In genomic region chr19:46988231-46989087, GRCm38 (mm10) we compare ENCODE assay signal across 8 mouse cellular contexts. TPM values are rescaled to one million over a fixed set of nuclear protein-coding genes. Genes with fewer than 3 reads are reported as not detected.
DNase-seq lines count a peak whose midpoint lies in the region; ATAC-seq and TF ChIP-seq lines count a peak whose summit lies in the region.

No protein-coding gene starts in this region.

- TF ChIP-seq POLR2A in bone marrow, adult 2 months (IDR thresholded peaks at IDR 0.05; ENCODE audit: borderline replicate concordance, control insufficient read depth, low read depth, low read length) = no peak

- in situ Hi-C loops in ES-E14 (cut with MboI; ENCODE audit: low sequenced_read_pairs in 2 of 2, unreplicated experiment in 2 of 2) = loop anchor here in 1 of 2 experiments (10.0 kb wide), 1 partner anchor 224 kb away; the partner anchor contains the start of gene Cnnm2

- no peak for TF ChIP-seq CTCF in bone marrow, adult 2 months (IDR thresholded peaks at IDR 0.05; ENCODE audit: control insufficient read depth, insufficient read depth, low read length)

- H3K27ac ChIP-seq in ES-E14 (ENCODE audit: insufficient read depth, low read depth, low read length, poor library complexity, severe bottlenecking) (peak overlapping the region; percentile 54), macrophage (peak overlapping the region; percentile 85)
- H3K27ac ChIP-seq in bone marrow, adult 2 months (ENCODE audit: control insufficient read depth, insufficient read depth, low read depth, low read length, poor library complexity) = peak overlapping the region; percentile 91
- H3K27ac ChIP-seq in kidney, embryonic 15.5 days = peak overlapping the region; percentile 93

- no peaks in the 10 kb centered on the region for H3K9me3 ChIP-seq in ES-E14 (ENCODE audit: control insufficient read depth, insufficient read depth, low read depth, low read length)
- H3K9me3 ChIP-seq in kidney, embryonic 15.5 days (replicated peaks) = no peaks in the 10 kb centered on the region

- H3K27me3 ChIP-seq in kidney, embryonic 15.5 days = no peaks in the 10 kb centered on the region

- H3K9ac ChIP-seq in ES-E14 (ENCODE audit: insufficient read depth, low read depth, low read length, poor library complexity, severe bottlenecking) = peak overlapping the region; percentile 4; the same call in 1 of the 2 replicates
- H3K9ac ChIP-seq in kidney, embryonic 15.5 days = no peak overlapping the region

- 8% methylated on average over 16 of the region's 16 CpGs for WGBS in bone marrow, adult 2 months
- 29% methylated on average over 16 of the region's 16 CpGs for WGBS in kidney, embryonic 15.5 days
- 26% methylated on average over 16 of the region's 16 CpGs for WGBS in macrophage (ENCODE audit: missing documents)

- DNase-seq in ES-E14 (ENCODE audit: low read depth, low spot score) = no peak
- DNase-seq in frontal cortex, adult 2 months (ENCODE audit: extremely low spot score in 1 of 2, low spot score in 1 of 2) = no peak
- DNase-seq in left cerebral cortex, adult 18-20 months (ENCODE audit: low spot score in 2 of 2) = no peak
- DNase-seq in retina, postnatal 1 day = no peak
- no peak for DNase-seq in heart, adult 11 months

- H3K4me1 ChIP-seq in ES-E14 (ENCODE audit: control insufficient read depth in 2 of 2, insufficient read depth in 2 of 2, low read length in 2 of 2, poor library complexity in 1 of 2) = peaks cover 7 to 28% of the 10 kb centered on the region in 2 experiments; a peak in 3 of 4 replicates
- peaks cover 12% of the 10 kb centered on the region for H3K4me1 ChIP-seq in bone marrow, adult 2 months (ENCODE audit: control insufficient read depth, insufficient read depth, low read length)
- peaks cover 51% of the 10 kb centered on the region for H3K4me1 ChIP-seq in kidney, embryonic 15.5 days

- H3K79me2 ChIP-seq in macrophage (ENCODE audit: inconsistent target) = no peaks in the 10 kb centered on the region

- ATAC-seq in kidney, embryonic 15.5 days (replicated peaks; ENCODE audit: low FRiP score) = peak; percentile 93

- H3K36me3 ChIP-seq in ES-E14 (ENCODE audit: control insufficient read depth, insufficient read depth, low read length, poor library complexity, severe bottlenecking) (no peaks in the 10 kb centered on the region), macrophage (ENCODE audit: inconsistent target) (no peaks in the 10 kb centered on the region)
- no peaks in the 10 kb centered on the region for H3K36me3 ChIP-seq in kidney, embryonic 15.5 days

- H3K4me2 ChIP-seq in kidney, embryonic 15.5 days = peak overlapping the region; percentile 26

- peak overlapping the region; percentile 1 to 2; a peak in 1 of 4 replicates for H3K4me3 ChIP-seq in ES-E14 (ENCODE audit: insufficient read depth in 1 of 2, low read depth in 1 of 2, low read length in 2 of 2, poor library complexity in 1 of 2, severe bottlenecking in 1 of 2)
- peak overlapping the region; percentile 49 for H3K4me3 ChIP-seq in bone marrow, adult 2 months (replicated peaks; ENCODE audit: control insufficient read depth, low read depth, low read length)
- no peak overlapping the region for H3K4me3 ChIP-seq in kidney, embryonic 15.5 days (replicated peaks)
- H3K4me3 ChIP-seq in macrophage (ENCODE audit: inconsistent target) = peak overlapping the region; percentile 14

TF ChIP-seq in ES-E14, 5 proteins besides CTCF, POLR2A, EP300 and RAD21:
- TF ChIP-seq MAFK (IDR thresholded peaks at IDR 0.05; ENCODE audit: insufficient read depth, low read depth, low read length) (peak; percentile 78), HCFC1 (IDR thresholded peaks at IDR 0.05; ENCODE audit: borderline replicate concordance, insufficient read depth, low read length) (no peak), ZC3H11A (IDR thresholded peaks at IDR 0.05; ENCODE audit: borderline replicate concordance, low read depth, low read length) (no peak), ZNF384 (IDR thresholded peaks at IDR 0.05; ENCODE audit: low read depth, low read length) (no peak), CHD2 (IDR thresholded peaks at IDR 0.05; ENCODE audit: low read depth, low read length) (no peak)

RNA-seq across cellular contexts. Expression of gene Ina, which starts 26.0 kb away (rescaled TPM):
- total RNA-seq in ES-E14 (2012; rRNA removed) = 9.8 and 18.4 TPM in 2 replicates
- polyA plus RNA-seq in bone marrow, adult 2 months (2011; ENCODE audit: insufficient read depth, insufficient read length, low replicate concordance, missing spikeins) = not detected in 2 replicates
- 1.8 and 4.4 TPM in 2 replicates for polyA plus RNA-seq in kidney, embryonic 15.5 days (2015; fragmentation: Nextera tagmentation; extraction: Ambion mirVana)
- not detected for total RNA-seq in macrophage (2018; cell fraction: chromatin; rRNA removed)
- not detected for total RNA-seq in macrophage (2018; cell fraction: cytosol; rRNA removed)
- not detected for total RNA-seq in macrophage (2018; cell fraction: nucleus; rRNA removed)
- not detected in 3 replicates for polyA plus RNA-seq in macrophage (2018)
- polyA plus RNA-seq in frontal cortex, adult 2 months (2012; rRNA removed) = 93.5 and 103 TPM in 2 replicates
- 100 to 1,000 TPM; 208 to 220 TPM for total RNA-seq in left cerebral cortex, adult 18-20 months (2021)

RNA-seq across cellular contexts. Expression of gene Nt5c2, which starts 26.5 kb away (rescaled TPM):
- 26.9 and 27.0 TPM in 2 replicates for total RNA-seq in ES-E14 (2012; rRNA removed)
- polyA plus RNA-seq in bone marrow, adult 2 months (2011; ENCODE audit: insufficient read depth, insufficient read length, low replicate concordance, missing spikeins) = 21.9 and 39.2 TPM in 2 replicates
- 79.6 and 81.5 TPM in 2 replicates for polyA plus RNA-seq in kidney, embryonic 15.5 days (2015; fragmentation: Nextera tagmentation; extraction: Ambion mirVana)
- 100 to 1,000 TPM in 17 of 26 experiments, 10 to 100 TPM in 9; 27.4 to 302 (median 150) TPM for total RNA-seq in macrophage (2018; cell fraction: chromatin; rRNA removed)
- 10 to 100 TPM; 27.9 to 50.7 (median 38.9) TPM for total RNA-seq in macrophage (2018; cell fraction: cytosol; rRNA removed)
- 100 to 1,000 TPM in 6 of 26 experiments, 10 to 100 TPM in 20; 22.1 to 136 (median 68.3) TPM for total RNA-seq in macrophage (2018; cell fraction: nucleus; rRNA removed)
- polyA plus RNA-seq in macrophage (2018) = 37.6 to 49.9 TPM (median 47.8 TPM) in 3 replicates
- 49.8 and 53.3 TPM in 2 replicates for polyA plus RNA-seq in frontal cortex, adult 2 months (2012; rRNA removed)
- 10 to 100 TPM; 78.9 to 82.6 TPM for total RNA-seq in left cerebral cortex, adult 18-20 months (2021)

Comparison
In these comparisons a context has a peak if more than half of its experiments do, and no peak if none do; other contexts are left out.
1. RNA of gene Ina, which starts 26.0 kb away (polyA plus RNA-seq): 93.5 to 103 TPM in frontal cortex, adult 2 months; 1.8 to 4.4 TPM in kidney, embryonic 15.5 days, not detected in macrophage and not detected in bone marrow, adult 2 months; every median in the first group is over 10 times any median in the second.
2. Peak in every context shown above with its lines, with median percentiles within 50 percentile points of each other: H3K27ac ChIP-seq.